ENCODE assay signal across 24 mouse cellular contexts in genomic region chr15:10969439-10969838, GRCm38 (mm10). TPM values are rescaled to one million over a fixed set of nuclear protein-coding genes. Genes with fewer than 3 reads are reported as not detected.
"Had no signal": no experiment of that assay in that cellular context is flagged by ENCODE, and none has a peak within 500 bp of the region (broad histone marks: within the 10 kb centered on the region; RNA-seq: fewer than 3 reads in every experiment).

No protein-coding gene starts in this region.

- H3K9ac ChIP-seq: heart, embryonic 13.5 days; heart, embryonic 15.5 days; hindbrain, embryonic 13.5 days; hindbrain, embryonic 15.5 days; intestine, embryonic 15.5 days; limb, embryonic 12.5 days; liver, embryonic 13.5 days had no signal

- H3K36me3 ChIP-seq: heart, embryonic 13.5 days; heart, embryonic 15.5 days; hindbrain, embryonic 13.5 days; hindbrain, embryonic 15.5 days; intestine, embryonic 15.5 days; limb, embryonic 10.5 days; limb, embryonic 12.5 days; liver, embryonic 13.5 days had no signal

- ATAC-seq: hindbrain, postnatal 0 days; intestine, embryonic 15.5 days had no signal

- H3K4me1 ChIP-seq: heart, embryonic 13.5 days; heart, embryonic 15.5 days; hindbrain, embryonic 13.5 days; hindbrain, embryonic 15.5 days; intestine, embryonic 15.5 days; limb, embryonic 10.5 days; limb, embryonic 12.5 days; liver, embryonic 13.5 days had no signal

- H3K27ac ChIP-seq: heart, embryonic 13.5 days; heart, embryonic 15.5 days; hindbrain, embryonic 13.5 days; hindbrain, embryonic 15.5 days; hindbrain, postnatal 0 days; intestine, embryonic 15.5 days; layer of hippocampus, adult 2 months; left cerebral cortex, adult 2 months; limb, embryonic 10.5 days; limb, embryonic 12.5 days; liver, embryonic 13.5 days had no signal

- H3K4me3 ChIP-seq: heart, embryonic 13.5 days; heart, embryonic 15.5 days; hindbrain, embryonic 13.5 days; hindbrain, embryonic 15.5 days; intestine, embryonic 15.5 days; layer of hippocampus, adult 2 months; left cerebral cortex, adult 2 months; limb, embryonic 10.5 days; limb, embryonic 12.5 days; liver, embryonic 13.5 days had no signal

- H3K9me3 ChIP-seq: heart, embryonic 13.5 days; heart, embryonic 15.5 days; hindbrain, embryonic 13.5 days; hindbrain, embryonic 15.5 days; intestine, embryonic 15.5 days; limb, embryonic 10.5 days; limb, embryonic 12.5 days; liver, embryonic 13.5 days had no signal

- DNase-seq: gastrocnemius, postnatal 14 days; heart, adult 18-20 months; heart, postnatal 14 days; heart, postnatal 36 days; kidney, adult 18-20 months; kidney, adult 8-10 months; kidney, postnatal 10 days; kidney, postnatal 25 days; kidney, postnatal 4 days; liver; liver, embryonic 13.5 days had no signal

- H3K27me3 ChIP-seq: heart, embryonic 13.5 days; heart, embryonic 15.5 days; hindbrain, embryonic 13.5 days; hindbrain, embryonic 15.5 days; intestine, embryonic 15.5 days; limb, embryonic 12.5 days; liver, embryonic 13.5 days had no signal

- H3K4me2 ChIP-seq: heart, embryonic 11.5 days; heart, embryonic 13.5 days; heart, embryonic 15.5 days; hindbrain, embryonic 13.5 days; hindbrain, embryonic 15.5 days; intestine, embryonic 15.5 days; limb, embryonic 12.5 days; liver, embryonic 11.5 days; liver, embryonic 13.5 days had no signal

RNA-seq across cellular contexts. Expression of gene Slc45a2, which starts 31.1 kb away (rescaled TPM):
- polyA plus RNA-seq: heart, embryonic 13.5 days; intestine, embryonic 15.5 days; kidney, embryonic 14.5 days; liver, embryonic 13.5 days had no signal
